Mouse (Mus musculus) E14TG2a.4 (cell line): ENCODE data around the gene Pim3.

Source experiments
- CTCF ChIP-seq: conservative IDR thresholded peaks from 2 replicates; pipeline ENCODE4 v1.5.1; 2014; ENCODE audit warnings: low read length
- POU5F1 ChIP-seq: IDR thresholded peaks from 2 replicates; pipeline ENCODE4 v1.6.1; 2014; ENCODE audit warnings: low read length, borderline replicate concordance

DNA sequence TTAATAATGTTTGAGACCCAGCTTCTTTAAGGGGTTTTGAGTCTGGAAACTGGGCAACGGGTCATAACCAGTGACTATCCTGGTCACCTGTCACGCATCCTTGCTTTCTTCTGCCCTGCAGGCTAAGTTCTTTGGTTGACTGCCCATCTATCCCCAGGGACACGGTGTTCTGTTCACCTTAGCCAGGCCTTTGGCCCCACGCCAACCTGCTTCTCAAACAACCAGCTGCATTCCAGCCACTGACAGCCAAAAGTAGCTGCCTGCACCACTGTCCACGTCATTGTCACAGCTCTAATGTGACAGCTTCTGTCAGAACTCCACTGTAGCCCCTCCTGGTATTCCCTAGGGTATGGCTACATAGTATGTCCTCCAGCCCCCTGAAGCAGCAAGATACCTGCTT lies 30.5 kb upstream of the Pim3 start:
- no peak for TF ChIP-seq CTCF
- TF ChIP-seq POU5F1, result no peak
